Mouse (Mus musculus) liver, embryonic 14.5 days (tissue): Measurements from ENCODE around the gene Ficd.

Experiments
- CTCF ChIP-seq: IDR thresholded peaks from 2 replicates; pipeline ENCODE4 v1.5.1; 2016; ENCODE audit warnings: antibody characterized with exemption, low read depth, control low read depth
- EP300 ChIP-seq: IDR thresholded peaks from 2 replicates; pipeline ENCODE4 v1.6.1; 2016; ENCODE audit warnings: antibody characterized with exemption, low read depth

DNA sequence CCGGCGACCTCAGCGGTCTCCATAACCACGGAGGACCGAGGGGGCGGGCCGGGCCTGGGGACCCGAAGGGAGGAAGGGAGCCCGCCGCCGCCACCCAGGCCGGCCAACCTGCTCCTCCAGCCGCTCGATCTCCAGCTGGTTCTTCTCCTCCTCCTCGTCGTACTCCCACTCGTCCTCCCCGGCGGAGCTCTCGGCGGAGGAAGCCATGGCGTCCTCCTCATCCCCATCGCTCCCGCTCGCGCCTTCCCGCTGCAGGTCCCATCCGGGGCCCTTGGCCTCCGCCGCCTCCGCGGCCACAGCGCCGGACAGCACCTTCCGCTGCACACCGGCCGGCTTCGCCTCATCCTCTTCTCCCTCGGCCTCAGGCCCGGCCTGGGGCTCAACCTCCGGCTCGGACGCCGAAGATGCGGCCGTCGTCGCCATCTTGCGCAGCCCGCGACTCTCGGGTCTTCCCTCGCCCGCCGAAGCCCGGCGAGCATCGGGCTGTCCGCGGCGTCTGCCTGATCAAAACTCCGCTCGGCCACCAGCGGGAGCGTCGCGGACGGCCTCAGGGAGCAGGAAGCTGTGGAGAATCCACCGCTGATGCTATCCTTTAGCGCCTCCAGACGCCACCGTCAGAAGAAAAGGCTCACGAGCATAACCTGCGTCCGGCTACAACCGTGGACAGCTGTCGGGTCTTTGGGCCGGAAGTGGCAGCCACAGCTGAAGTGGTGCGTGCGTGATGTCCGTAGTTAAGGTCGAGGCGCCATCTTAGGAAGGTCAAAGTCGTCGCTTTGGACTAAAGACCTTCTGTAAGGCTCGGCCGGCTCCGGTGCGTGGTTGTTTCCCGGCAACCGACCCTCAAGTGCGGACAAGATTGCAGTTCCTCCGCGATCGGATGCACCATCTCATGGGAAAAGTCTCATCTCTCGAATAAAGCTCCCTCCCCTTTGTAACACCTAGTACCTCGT, 35.9 kb downstream of the Ficd start:
- TF ChIP-seq EP300: peak; percentile 68
- TF ChIP-seq CTCF: no peak
